Mouse (Mus musculus): ENCODE results near the gene Rfx1. TPM values are rescaled to one million over a fixed set of nuclear protein-coding genes. Genes with fewer than 3 reads are reported as not detected.

The Rfx1 gene
- polyA plus RNA-seq, 1 experiment from 2014 or later, result 12.0 TPM

DNA sequence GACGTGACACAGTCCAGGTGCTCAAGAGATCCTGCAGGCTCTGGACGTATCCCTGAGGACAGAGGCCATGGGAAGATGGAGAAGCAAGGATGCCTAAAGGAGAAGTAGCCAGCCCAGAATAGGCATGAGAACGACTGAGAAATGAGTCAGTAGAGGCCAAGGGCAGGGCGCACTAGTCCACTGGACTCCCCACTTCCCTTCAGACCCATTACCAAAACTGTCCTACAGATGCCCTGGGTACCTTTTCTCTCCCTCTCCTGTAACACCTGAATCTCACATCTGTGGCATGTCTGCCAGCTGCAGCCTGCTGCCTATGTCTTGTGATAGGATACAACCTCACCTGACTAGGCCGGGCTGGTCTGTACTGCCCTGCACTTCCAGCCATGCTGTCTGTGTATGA, 3.6 kb downstream of the Rfx1 start:
- no peak overlapping the region for H3K9ac ChIP-seq (replicated peaks; ENCODE audit: low read depth, low read length)
- H3K27ac ChIP-seq (ENCODE audit: low read length), result no peak overlapping the region
- no peaks in the 10 kb centered on the region for H3K27me3 ChIP-seq (ENCODE audit: control insufficient read depth, insufficient read depth, low read length)
- no peaks in the 10 kb centered on the region; the same call in 1 of the 2 replicates for H3K36me3 ChIP-seq (ENCODE audit: control insufficient read depth, insufficient read depth, low read length)
- no peaks in the 10 kb centered on the region for H3K9me3 ChIP-seq (ENCODE audit: control insufficient read depth, low read depth, low read length)
- no peak for ATAC-seq (ENCODE audit: insufficient number of reproducible peaks, insufficient read depth, low FRiP score, low read depth)
- H3K4me1 ChIP-seq (ENCODE audit: control insufficient read depth, insufficient read depth, low read length), result peaks cover 23% of the 10 kb centered on the region
- no peak overlapping the region for H3K4me3 ChIP-seq (ENCODE audit: low read depth, low read length)
- 73% methylated on average over 5 of the region's 5 CpGs for WGBS
- H3K4me2 ChIP-seq (replicated peaks; ENCODE audit: low read depth, low read length), result no peak overlapping the region

DNA sequence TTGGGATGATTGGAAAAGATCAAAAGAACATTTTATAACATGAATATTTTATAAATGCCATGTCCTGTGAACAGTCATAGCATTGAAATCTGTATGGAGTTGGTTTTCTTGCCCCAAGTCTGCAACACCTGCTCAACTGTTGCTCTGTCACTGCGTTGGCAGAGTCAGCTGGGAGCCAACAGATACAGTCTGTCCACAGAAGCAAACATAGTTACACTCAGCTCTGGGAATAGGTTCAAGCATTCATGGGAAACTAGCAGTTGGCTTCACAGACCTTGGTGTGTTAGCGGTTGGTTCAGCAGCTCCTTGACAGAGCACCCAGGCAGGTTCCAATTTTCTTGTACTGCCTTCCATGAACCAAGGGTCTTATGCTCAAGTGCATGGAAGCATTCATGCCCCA, 4.0 kb downstream of the Rfx1 start:
- WGBS, result 81% methylated on average over 2 of the region's 2 CpGs

DNA sequence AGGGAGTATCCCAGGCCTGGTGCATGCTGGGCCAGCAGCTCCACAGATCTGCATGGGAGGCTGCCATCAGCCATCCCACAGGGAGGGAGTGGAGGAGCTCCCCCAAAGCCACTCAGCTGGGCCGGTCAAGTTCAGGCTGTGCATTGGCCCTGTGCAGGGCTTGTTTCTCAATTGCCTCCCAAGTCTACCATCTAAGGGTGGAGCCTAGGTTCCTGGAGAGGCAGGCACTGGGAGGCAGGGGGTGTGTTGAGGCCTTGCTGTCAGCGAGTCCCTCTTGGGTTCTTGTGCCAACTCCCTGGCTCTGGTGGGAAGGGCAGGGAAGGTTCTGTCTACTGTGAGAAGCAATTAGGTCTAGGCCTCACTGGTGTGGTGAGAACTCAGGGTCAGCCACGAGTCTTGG, 5.3 kb downstream of the Rfx1 start:
- Histone ChIP-seq H3K9me3 (ENCODE audit: control insufficient read depth, low read depth, low read length) (no peaks in the 10 kb centered on the region), H3K4me2 (replicated peaks; ENCODE audit: low read depth, low read length) (no peak overlapping the region), H3K27me3 (ENCODE audit: control insufficient read depth, insufficient read depth, low read length) (no peaks in the 10 kb centered on the region), H3K36me3 (ENCODE audit: control insufficient read depth, insufficient read depth, low read length) (no peaks in the 10 kb centered on the region; the same call in none of the 2 replicates), H3K9ac (replicated peaks; ENCODE audit: low read depth, low read length) (no peak overlapping the region), H3K27ac (ENCODE audit: low read length) (no peak overlapping the region), H3K4me1 (ENCODE audit: control insufficient read depth, insufficient read depth, low read length) (peaks cover 23% of the 10 kb centered on the region), H3K4me3 (ENCODE audit: low read depth, low read length) (no peak overlapping the region)
- WGBS, result 55% methylated on average over 3 of the region's 3 CpGs
- no peak for ATAC-seq (ENCODE audit: insufficient number of reproducible peaks, insufficient read depth, low FRiP score, low read depth)

More for the DNA sequence above, 4.0 kb downstream of the Rfx1 start:
- Histone ChIP-seq H3K27me3 (ENCODE audit: control insufficient read depth, insufficient read depth, low read length) (no peaks in the 10 kb centered on the region), H3K36me3 (ENCODE audit: control insufficient read depth, insufficient read depth, low read length) (no peaks in the 10 kb centered on the region; the same call in 1 of the 2 replicates), H3K4me3 (ENCODE audit: low read depth, low read length) (no peak overlapping the region), H3K4me2 (replicated peaks; ENCODE audit: low read depth, low read length) (no peak overlapping the region), H3K27ac (ENCODE audit: low read length) (no peak overlapping the region), H3K9ac (replicated peaks; ENCODE audit: low read depth, low read length) (no peak overlapping the region), H3K4me1 (ENCODE audit: control insufficient read depth, insufficient read depth, low read length) (peaks cover 23% of the 10 kb centered on the region), H3K9me3 (ENCODE audit: control insufficient read depth, low read depth, low read length) (no peaks in the 10 kb centered on the region)
- ATAC-seq (ENCODE audit: insufficient number of reproducible peaks, insufficient read depth, low FRiP score, low read depth), result no peak

DNA sequence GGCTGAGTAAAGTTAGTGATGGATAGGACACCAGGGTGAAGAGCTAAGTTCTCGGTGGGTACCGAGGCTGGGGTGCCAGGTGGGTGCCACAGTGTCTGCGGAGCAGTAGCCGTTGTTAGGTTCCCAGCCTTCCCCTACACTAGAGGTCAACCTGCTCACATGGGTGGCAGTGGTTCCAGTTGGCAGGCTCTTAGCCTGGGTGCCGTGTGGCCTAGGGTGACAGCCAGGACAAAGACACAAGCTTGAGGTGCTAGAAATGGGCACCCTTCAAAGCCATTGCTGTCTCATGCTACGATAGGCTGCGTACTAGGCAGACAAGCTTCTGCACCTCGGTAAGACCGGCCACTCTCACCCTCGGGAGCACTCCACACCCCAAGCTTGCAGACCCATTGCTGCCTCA, 5.7 kb downstream of the Rfx1 start:
- H3K9ac ChIP-seq (replicated peaks; ENCODE audit: low read depth, low read length), result no peak overlapping the region

DNA sequence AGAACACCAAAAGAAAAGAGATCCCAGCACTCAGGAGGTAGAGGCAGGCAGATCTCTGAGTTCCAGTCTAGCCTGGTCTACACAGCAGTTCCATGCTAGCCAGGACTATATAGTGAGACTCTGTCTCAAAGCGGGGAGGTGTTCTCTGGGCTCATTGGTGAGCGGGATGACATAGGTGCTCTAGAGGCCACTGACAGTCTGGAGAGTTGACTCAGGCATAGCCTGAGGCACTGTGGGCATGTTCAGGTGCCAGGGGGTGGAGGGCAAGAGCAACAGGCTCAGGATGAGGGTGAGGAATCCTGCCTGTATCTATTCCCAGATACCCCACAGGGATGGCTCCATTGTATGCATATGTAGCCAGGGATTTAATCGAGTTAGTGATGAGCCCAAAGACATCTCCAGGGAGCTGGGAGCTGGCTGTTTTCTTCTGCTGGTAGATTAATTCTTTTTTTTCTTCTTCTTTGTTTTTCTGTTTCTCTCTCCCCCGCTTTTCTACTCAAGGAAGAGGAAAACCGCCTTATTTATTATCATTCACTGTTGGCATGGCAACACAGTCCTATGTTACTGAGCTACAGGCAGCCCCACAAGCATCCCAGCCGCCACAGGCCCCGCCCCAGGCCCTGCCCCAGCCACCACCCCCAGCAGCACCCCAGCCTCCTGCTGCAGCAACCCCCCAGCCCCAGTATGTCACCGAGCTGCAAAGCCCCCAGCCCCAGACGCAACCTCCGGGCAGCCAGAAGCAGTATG, 6.8 kb downstream of the Rfx1 start:
- no peak overlapping the region for H3K4me3 ChIP-seq (ENCODE audit: low read depth, low read length)
- no peak overlapping the region for H3K4me2 ChIP-seq (replicated peaks; ENCODE audit: low read depth, low read length)
- H3K36me3 ChIP-seq (ENCODE audit: control insufficient read depth, insufficient read depth, low read length), result no peaks in the 10 kb centered on the region; the same call in none of the 2 replicates
- ATAC-seq (ENCODE audit: insufficient number of reproducible peaks, insufficient read depth, low FRiP score, low read depth), result no peak
- 63% methylated on average over 10 of the region's 10 CpGs for WGBS
- H3K9me3 ChIP-seq (ENCODE audit: control insufficient read depth, low read depth, low read length), result no peaks in the 10 kb centered on the region
- no peak overlapping the region for H3K9ac ChIP-seq (replicated peaks; ENCODE audit: low read depth, low read length)
- no peak overlapping the region for H3K27ac ChIP-seq (ENCODE audit: low read length)
- H3K27me3 ChIP-seq (ENCODE audit: control insufficient read depth, insufficient read depth, low read length), result no peaks in the 10 kb centered on the region
- peaks cover 14% of the 10 kb centered on the region for H3K4me1 ChIP-seq (ENCODE audit: control insufficient read depth, insufficient read depth, low read length)

More for the DNA sequence above, 5.7 kb downstream of the Rfx1 start:
- Histone ChIP-seq H3K36me3 (ENCODE audit: control insufficient read depth, insufficient read depth, low read length) (no peaks in the 10 kb centered on the region; the same call in none of the 2 replicates), H3K27me3 (ENCODE audit: control insufficient read depth, insufficient read depth, low read length) (no peaks in the 10 kb centered on the region), H3K4me1 (ENCODE audit: control insufficient read depth, insufficient read depth, low read length) (peaks cover 23% of the 10 kb centered on the region), H3K27ac (ENCODE audit: low read length) (no peak overlapping the region), H3K4me3 (ENCODE audit: low read depth, low read length) (no peak overlapping the region), H3K4me2 (replicated peaks; ENCODE audit: low read depth, low read length) (no peak overlapping the region), H3K9me3 (ENCODE audit: control insufficient read depth, low read depth, low read length) (no peaks in the 10 kb centered on the region)
- WGBS, result 89% methylated on average over 10 of the region's 10 CpGs
- no peak for ATAC-seq (ENCODE audit: insufficient number of reproducible peaks, insufficient read depth, low FRiP score, low read depth)

DNA sequence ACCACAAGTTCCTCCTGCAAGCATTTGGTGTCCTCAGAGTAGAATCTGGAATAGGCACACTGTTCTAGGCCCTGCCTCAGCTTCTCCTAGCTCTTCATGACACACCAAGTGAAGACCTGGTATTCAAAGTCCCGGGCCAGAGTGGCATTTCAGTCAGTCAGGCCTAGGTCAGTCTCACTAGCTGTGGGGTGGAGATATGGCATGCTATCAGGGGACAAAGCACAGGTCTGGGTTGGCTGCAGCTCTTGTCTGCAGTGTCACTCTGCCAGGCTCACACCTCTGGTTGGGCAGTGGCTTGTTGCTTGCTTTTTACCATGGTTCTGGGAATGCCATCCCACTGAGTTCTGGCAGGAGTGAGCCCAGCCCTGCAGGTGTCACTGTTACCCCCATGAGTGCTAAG, 9.8 kb downstream of the Rfx1 start:
- WGBS, result 90% methylated on average over 1 of the region's 1 CpGs
- peaks cover 18% of the 10 kb centered on the region for H3K36me3 ChIP-seq (ENCODE audit: control insufficient read depth, insufficient read depth, low read length)
- no peak overlapping the region for H3K27ac ChIP-seq (ENCODE audit: low read length)
- no peak overlapping the region for H3K4me2 ChIP-seq (replicated peaks; ENCODE audit: low read depth, low read length)
- no peak overlapping the region for H3K9ac ChIP-seq (replicated peaks; ENCODE audit: low read depth, low read length)
- peaks cover 4% of the 10 kb centered on the region; the same call in 1 of the 2 replicates for H3K4me1 ChIP-seq (ENCODE audit: control insufficient read depth, insufficient read depth, low read length)
- ATAC-seq (ENCODE audit: insufficient number of reproducible peaks, insufficient read depth, low FRiP score, low read depth), result no peak
- H3K27me3 ChIP-seq (ENCODE audit: control insufficient read depth, insufficient read depth, low read length), result no peaks in the 10 kb centered on the region
- no peak overlapping the region for H3K4me3 ChIP-seq (ENCODE audit: low read depth, low read length)
- H3K9me3 ChIP-seq (ENCODE audit: control insufficient read depth, low read depth, low read length), result no peaks in the 10 kb centered on the region

DNA sequence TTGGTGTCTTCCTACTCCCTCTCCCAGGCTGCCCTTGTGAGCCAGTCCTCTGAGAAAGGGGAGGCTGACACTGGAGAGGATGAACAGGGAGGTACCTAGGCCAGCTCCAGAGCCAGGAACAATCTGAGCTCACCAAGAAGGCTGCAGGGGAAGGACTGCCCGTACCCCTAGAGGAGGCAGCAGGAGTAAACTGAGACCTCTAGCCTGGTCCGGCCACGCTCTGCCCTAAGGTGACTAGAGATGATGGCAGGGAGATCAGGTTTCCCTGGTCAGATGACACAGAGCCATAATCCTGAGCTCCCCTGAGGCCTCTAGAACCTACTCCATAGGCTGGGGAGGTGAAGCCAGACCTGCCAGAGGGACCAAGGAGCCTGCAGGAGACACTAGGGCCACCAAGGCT, 10.2 kb downstream of the Rfx1 start:
- 64% methylated on average over 3 of the region's 3 CpGs for WGBS
- Histone ChIP-seq H3K9ac (replicated peaks; ENCODE audit: low read depth, low read length) (no peak overlapping the region), H3K4me3 (ENCODE audit: low read depth, low read length) (no peak overlapping the region), H3K27ac (ENCODE audit: low read length) (no peak overlapping the region), H3K4me1 (ENCODE audit: control insufficient read depth, insufficient read depth, low read length) (peaks cover 4% of the 10 kb centered on the region; the same call in 1 of the 2 replicates), H3K27me3 (ENCODE audit: control insufficient read depth, insufficient read depth, low read length) (no peaks in the 10 kb centered on the region), H3K4me2 (replicated peaks; ENCODE audit: low read depth, low read length) (no peak overlapping the region), H3K9me3 (ENCODE audit: control insufficient read depth, low read depth, low read length) (no peaks in the 10 kb centered on the region), H3K36me3 (ENCODE audit: control insufficient read depth, insufficient read depth, low read length) (peaks cover 18% of the 10 kb centered on the region)
- ATAC-seq (ENCODE audit: insufficient number of reproducible peaks, insufficient read depth, low FRiP score, low read depth), result no peak

DNA sequence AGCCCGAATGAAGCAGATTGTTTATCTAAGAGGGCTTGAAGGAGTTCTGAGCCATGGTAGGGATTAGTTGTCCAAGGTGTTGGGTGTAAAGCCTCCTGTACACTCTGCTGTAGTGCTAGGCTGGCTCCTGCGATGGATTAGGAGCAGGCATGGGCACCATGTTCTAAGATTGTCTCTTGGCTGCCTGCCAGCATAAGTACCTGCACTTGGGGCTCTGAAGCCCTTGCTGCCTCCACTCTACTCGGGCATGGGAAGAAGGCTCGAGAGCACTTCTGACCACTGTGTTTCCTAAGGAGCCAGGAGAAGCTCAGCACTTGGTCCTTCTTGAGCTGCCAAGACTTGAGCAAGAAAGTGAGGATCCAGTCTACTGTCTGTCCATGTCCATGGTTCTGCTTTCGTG, 12.6 kb downstream of the Rfx1 start:
- no peaks in the 10 kb centered on the region for H3K4me1 ChIP-seq (ENCODE audit: control insufficient read depth, insufficient read depth, low read length)
- no peak overlapping the region for H3K4me3 ChIP-seq (ENCODE audit: low read depth, low read length)
- H3K36me3 ChIP-seq (ENCODE audit: control insufficient read depth, insufficient read depth, low read length), result peaks cover 35% of the 10 kb centered on the region
- H3K27me3 ChIP-seq (ENCODE audit: control insufficient read depth, insufficient read depth, low read length), result no peaks in the 10 kb centered on the region
- WGBS, result 72% methylated on average over 5 of the region's 5 CpGs
- no peak overlapping the region for H3K27ac ChIP-seq (ENCODE audit: low read length)
- no peaks in the 10 kb centered on the region for H3K9me3 ChIP-seq (ENCODE audit: control insufficient read depth, low read depth, low read length)
- H3K9ac ChIP-seq (replicated peaks; ENCODE audit: low read depth, low read length), result no peak overlapping the region
- no peak for ATAC-seq (ENCODE audit: insufficient number of reproducible peaks, insufficient read depth, low FRiP score, low read depth)
- H3K4me2 ChIP-seq (replicated peaks; ENCODE audit: low read depth, low read length), result no peak overlapping the region

DNA sequence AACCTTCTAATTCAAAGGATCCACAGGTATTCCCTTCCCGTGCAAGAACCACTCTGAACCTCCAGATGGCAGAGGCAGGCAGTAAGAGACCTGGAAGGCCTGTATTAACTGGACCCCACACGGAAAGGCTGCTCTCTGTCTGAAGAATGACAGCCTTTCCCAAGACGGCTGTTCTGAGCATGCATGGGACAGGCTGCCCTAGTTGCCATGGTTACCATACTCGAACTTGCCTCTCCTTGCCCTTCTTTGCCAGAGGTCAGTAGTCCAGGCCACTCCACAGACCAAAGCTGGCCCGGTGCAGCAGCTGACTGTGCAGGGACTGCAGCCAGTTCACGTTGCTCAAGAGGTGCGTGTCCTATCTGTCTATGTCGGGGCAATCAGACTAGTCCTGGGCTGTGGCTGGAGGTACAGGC, 17.2 kb downstream of the Rfx1 start:
- WGBS, result 29% methylated on average over 8 of the region's 8 CpGs
- Histone ChIP-seq H3K36me3 (ENCODE audit: control insufficient read depth, insufficient read depth, low read length) (peaks cover 57% of the 10 kb centered on the region), H3K4me1 (ENCODE audit: control insufficient read depth, insufficient read depth, low read length) (no peaks in the 10 kb centered on the region), H3K27ac (ENCODE audit: low read length) (no peak overlapping the region), H3K27me3 (ENCODE audit: control insufficient read depth, insufficient read depth, low read length) (no peaks in the 10 kb centered on the region), H3K4me3 (ENCODE audit: low read depth, low read length) (no peak overlapping the region), H3K9ac (replicated peaks; ENCODE audit: low read depth, low read length) (no peak overlapping the region), H3K4me2 (replicated peaks; ENCODE audit: low read depth, low read length) (no peak overlapping the region), H3K9me3 (ENCODE audit: control insufficient read depth, low read depth, low read length) (no peaks in the 10 kb centered on the region)
- no peak for ATAC-seq (ENCODE audit: insufficient number of reproducible peaks, insufficient read depth, low FRiP score, low read depth)

Measured in stomach, embryonic 14.5 days (tissue).